Mouse (Mus musculus) embryo, embryonic 10 days (tissue): ENCODE data around the gene Pde3a.

ENCODE experiments used
- DNase-seq: peaks from one replicate; pipeline ENCODE4 v3.0.0-alpha.2; 2015; ENCODE audit warnings: low spot score

Gene Pde3a

GRCm38 (mm10) chr6:141248691-141249584 is at the start of gene Pde3a:
Pde3a (plus strand) TSS chr6:141249269.
- peak; percentile 27 for DNase-seq

GRCm38 (mm10) chr6:141200173-141200615 is 48.9 kb upstream of the Pde3a start:
- DNase-seq: no peak

DNA sequence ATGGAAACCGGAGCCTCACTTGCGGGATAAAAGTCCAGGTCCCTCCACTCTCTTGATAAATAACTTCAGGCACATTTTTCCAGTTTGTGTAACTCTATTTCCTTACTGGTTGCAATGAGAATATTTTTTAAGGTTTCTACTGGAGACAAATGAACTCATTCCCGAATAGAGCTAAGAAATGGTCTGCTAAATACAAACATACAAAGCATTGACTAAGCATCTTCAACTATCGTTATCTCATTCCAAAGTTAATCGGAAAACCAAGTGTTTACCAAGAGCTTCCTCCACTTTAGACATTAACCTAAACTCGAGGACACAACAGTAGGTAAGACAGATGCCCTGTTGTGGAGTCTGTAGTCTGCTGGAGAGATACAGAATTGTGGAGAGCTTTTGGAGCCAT is 41.5 kb upstream of the Pde3a start:
- DNase-seq: no peak

- no peak for DNase-seq
These were observed 40.7 kb upstream of the Pde3a start for GRCm38 (mm10) chr6:141208283-141208872.

DNA sequence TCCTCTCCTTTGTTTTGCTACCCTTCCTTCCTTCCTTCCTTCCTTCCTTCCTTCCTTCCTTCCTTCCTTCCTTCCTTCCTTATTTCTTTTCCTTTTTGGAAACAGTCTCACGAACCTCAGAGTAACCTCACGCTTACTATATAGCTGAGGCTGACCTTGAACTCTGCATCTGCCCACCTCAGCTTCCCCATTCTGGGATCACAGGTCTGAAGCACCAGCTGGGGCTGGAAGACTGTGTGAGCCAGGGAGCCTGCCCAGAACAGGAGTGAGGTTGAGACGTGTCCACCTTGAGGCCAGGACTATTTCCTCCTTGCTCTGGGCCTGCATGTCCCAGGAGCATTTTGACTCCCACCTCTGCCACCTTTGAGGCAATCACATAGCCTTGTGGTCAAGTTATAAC is 39.0 kb upstream of the Pde3a start:
- DNase-seq: no peak

DNA sequence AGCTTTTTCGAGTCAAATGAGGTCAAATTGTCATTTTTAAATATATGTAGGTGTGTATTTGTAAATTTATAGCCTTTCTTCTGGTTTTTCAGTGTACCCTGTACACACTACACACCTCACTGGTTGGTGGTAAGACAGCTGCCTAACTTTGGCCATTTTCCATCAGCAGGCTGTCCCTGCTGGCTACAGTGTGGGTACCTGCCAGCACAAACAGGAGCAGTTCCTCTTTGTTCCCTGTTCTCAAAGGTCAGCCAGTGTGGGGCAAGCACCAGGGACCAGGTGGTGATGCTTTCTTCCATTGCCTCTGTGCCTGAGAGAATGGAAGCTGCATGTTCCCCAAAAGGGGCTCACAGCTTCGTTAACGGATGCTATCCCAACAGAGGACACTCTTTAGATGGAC is 28.0 kb upstream of the Pde3a start:
- no peak for DNase-seq

DNA sequence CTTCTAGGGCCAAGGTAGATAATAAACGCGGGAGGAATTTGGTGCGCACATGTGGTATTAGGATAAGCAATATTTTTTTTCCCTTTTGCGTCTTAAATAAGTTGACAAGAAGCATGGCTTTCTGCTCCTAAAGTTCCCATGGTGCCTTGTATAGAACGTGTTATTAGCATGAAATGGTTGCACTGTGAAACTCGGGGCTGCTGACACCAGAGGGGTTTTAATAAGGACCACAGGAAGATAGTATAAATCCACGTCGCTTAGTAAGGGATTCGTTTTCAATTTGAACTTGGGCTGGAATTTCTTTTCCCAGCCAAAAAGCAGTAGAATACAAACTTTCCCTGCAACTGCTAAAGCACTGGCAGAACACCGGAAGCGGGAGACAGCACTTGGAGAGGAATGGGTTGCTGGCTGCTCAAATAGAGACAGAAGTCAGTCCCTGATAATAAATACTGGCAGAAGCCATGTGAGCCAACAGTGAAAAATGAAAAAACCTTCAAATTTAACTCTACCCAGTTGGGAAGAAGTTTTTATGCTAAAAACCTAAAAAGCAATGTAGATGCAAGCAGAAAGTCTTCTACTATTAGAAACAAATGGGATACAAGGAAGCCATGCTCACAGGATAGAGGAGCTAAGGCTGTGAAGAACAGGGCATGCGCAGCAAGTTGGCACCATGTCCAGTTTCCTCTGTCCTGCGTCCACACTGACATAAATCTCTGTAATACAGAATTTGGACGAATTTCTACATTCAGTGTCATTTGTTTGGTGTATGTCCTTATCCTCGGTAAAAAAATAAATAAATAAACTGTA is 22.0 kb upstream of the Pde3a start:
- DNase-seq: no peak

GRCm38 (mm10) chr6:141227658-141228005 is 21.4 kb upstream of the Pde3a start:
- DNase-seq: no peak

- DNase-seq: no peak
These were observed 16.2 kb upstream of the Pde3a start for GRCm38 (mm10) chr6:141232756-141233382.

DNA sequence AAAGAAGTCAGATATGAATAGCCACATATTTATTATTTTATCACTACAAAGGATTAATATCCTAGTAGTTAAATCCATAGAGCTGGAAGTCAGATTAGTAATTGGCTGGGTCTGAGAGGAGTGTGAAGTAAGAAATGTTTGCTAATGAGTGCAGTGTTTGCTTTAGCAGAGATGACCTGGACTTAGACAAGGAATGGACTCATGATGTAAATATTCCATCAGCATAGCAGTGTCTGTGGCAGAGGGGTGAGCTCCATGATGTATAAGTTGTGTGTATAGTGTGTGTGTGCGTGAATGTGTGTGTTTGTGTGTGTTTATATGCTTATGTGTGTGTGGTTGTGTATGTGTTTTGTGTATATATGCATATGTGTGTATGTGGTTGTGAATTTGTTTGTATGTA is 7.3 kb upstream of the Pde3a start:
- no peak for DNase-seq

DNA sequence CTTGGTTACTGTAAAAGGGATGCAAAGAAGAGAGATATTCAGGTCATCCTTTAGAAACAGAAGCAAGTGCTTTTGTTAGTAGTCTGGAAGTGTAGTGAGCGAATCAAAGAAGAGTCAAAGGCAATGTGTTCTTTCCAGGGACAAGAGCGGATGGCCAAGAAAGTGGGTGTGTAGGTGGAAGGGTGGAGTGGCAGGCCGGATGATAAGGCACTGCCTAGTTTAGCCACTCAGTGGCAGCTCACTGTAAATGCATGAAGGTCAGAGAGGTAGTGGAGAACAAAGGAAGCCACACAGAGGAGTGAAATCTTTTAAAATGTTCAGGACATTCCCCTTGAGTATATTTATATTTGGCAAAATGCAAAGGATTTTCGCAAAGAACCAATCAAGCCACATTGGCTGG is 4.0 kb upstream of the Pde3a start:
- DNase-seq: no peak

DNA sequence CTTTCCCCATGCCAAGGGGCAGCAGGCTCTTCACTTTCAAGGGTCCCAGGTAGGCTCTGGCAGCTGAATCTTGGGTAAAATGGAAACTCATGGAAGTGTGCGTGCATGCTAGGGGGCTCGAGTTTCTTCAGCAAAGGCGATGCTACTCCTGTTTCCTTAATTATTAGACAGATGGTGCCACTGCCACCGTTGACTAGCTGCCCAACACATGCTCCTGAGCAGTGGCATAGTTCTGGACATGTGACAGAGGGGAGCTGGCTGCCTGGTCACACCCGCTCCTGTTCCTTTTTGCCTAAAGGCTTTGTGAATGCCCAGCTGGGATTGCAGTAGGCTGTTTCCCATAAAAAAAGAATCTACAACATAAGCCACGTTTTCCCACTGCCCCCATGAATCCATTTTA is 2.7 kb upstream of the Pde3a start:
- DNase-seq: no peak

GRCm38 (mm10) chr6:141248081-141248480 is 988 bp upstream of the Pde3a start:
- DNase-seq: no peak

- peak; percentile 71 for DNase-seq
These were observed 671 bp downstream of the Pde3a start for GRCm38 (mm10) chr6:141249585-141250295.

- peak; percentile 26 for DNase-seq
These were observed 1.2 kb downstream of the Pde3a start for GRCm38 (mm10) chr6:141250296-141250629.

DNA sequence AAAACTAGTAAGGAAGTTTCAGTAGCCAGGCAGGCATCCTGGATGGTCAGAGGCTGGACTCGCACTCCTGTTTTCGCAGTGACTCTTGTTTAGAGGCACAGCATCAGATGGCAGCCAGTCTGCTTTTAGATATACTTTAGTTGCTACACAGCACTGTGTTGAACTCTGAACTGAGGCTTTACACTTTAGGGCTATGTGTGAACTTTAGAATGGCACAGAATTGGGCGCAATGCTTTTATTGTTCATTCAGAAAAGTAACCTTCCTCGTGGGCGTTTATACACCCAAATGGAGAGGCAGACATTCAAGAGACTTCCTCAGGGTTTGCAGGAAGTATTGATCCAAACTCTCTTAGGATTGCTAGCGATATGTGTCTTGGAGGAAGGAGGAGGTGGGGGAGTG is 1.9 kb downstream of the Pde3a start:
- no peak for DNase-seq

GRCm38 (mm10) chr6:141252520-141252919 is 3.5 kb downstream of the Pde3a start:
- no peak for DNase-seq

DNA sequence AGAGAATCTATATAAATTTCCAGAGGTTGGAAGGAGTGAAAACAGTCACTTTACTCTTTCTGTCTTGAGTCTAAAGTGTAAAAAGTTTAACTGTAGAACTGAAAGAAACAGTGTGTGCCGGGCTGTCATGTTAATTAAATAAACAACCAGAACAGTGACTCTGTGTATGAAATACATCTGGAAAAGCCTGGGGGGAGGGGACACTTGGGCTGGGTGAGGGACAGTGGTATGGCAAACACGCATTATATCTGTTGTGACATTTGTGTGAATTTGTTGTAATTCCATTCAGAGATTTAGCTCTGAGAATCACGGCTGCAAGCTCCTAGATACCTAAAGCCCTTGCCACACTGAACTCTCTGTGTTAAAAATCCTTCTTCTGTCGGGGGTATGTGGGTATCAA is 5.9 kb downstream of the Pde3a start:
- no peak for DNase-seq

DNA sequence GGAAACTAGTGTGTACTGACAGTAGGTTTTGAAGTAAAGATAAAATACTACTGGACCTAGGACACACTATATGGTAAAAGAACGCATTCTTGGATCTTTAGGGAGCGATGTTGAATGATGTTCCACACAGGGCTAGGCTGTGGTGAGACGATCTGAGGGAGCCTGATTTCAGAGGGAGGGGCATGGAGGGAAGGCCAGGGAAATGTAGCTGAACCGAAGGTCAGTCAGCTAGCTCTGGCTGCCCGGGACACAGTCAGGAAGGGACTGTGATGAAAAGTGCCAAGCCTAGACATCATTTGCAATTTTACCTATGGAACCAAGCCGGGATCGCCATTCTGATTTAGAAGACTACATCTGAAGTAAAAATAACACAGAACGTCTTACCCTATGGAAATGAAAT is 7.8 kb downstream of the Pde3a start:
- no peak for DNase-seq

DNA sequence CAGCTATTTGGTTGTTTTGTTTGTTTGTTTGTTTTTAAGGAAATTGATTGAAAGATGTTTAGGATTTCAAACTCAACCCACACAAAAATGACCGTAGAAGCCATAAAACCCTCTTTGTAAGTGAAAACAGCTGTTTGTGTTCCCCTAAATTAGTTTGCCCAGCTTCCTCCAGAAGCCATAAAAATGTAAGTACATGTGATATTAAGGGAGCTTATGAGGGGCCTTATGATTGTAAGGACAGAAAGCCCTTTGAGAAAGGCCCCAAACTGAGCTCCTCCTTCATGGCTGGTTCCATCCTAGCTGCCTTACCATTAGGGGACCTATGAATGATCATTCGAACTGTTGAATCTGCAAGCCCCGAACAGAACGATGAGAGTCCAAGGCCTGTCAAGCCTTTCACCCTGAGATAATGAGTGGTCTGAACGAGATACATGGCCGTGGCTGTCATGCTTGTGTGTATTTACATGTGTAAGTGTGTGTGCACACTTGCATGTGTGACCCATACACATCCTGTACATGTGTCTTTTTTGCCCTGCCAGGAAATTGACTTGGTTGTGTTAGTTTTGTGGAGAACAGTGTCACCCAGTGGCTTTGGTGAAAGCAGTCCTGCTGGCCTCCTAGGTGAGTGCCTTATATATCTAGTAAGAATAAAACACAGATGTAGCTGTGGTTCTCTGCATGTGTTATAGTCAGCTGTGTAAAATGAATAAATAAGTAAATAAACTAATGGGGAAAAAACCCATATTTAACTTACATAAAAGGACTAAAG is 8.5 kb downstream of the Pde3a start:
- no peak for DNase-seq

DNA sequence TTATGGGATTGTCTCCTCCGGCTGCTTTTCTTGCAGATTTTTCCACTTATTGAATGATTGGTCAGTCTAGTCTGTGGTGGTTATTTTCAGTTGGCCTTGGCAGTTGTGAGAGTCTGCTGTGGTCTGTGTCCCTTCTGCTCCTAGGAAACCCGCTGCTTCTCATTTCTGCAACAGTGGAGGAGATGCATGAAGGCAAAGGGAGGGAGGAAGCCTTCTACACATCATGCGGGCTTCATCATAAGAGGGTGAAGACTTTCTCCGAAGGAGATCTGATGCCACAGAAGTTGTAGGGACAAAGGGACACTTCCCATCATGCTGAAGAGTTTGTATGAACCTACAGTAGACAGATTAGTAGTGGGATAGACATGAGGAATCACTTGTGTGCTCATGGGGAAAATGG is 16.2 kb downstream of the Pde3a start:
- DNase-seq: no peak
